Mouse (Mus musculus) intestine, embryonic 15.5 days (tissue): ENCODE results near the gene Kxd1. TPM values are rescaled to one million over a fixed set of nuclear protein-coding genes. Genes with fewer than 3 reads are reported as not detected.
A peak's percentile ranks its signal among the peaks of the same experiment; 100 is the strongest.
"Not testable (repeated sequence)": the region's sequence is repeated elsewhere in the genome, so short reads cannot be mapped to it uniquely, and the experiment has no call there.

Source experiments
- ATAC-seq: fragments of 200-750 bp; cut with Nextera tagmentation; 2 replicates; pipeline ENCODE4 v1.8.0; 2017; ENCODE audit warnings: moderate TSS enrichment, moderate library complexity
- H3K27ac ChIP-seq: fragments of 300-500 bp; sonication (generic); 2 replicates; pipeline ENCODE4 v1.5.1; 2015; ENCODE audit warnings: mild to moderate bottlenecking, inconsistent platforms
- H3K27me3 ChIP-seq: fragments of 300-500 bp; sonication (generic); replicated peaks from 2 replicates; pipeline ENCODE4 v1.6.1; 2015; ENCODE audit warnings: inconsistent platforms
- H3K36me3 ChIP-seq: fragments of 300-500 bp; sonication (generic); 2 replicates; pipeline ENCODE4 v1.6.1; 2015; ENCODE audit warnings: inconsistent platforms
- H3K4me1 ChIP-seq: fragments of 300-500 bp; sonication (generic); replicated peaks from 2 replicates; pipeline ENCODE4 v1.6.1; 2015; ENCODE audit warnings: inconsistent platforms
- H3K4me2 ChIP-seq: fragments of 300-500 bp; sonication (generic); replicated peaks from 2 replicates; pipeline ENCODE4 v1.6.1; 2015; ENCODE audit warnings: mild to moderate bottlenecking, inconsistent platforms
- H3K4me3 ChIP-seq: fragments of 300-500 bp; sonication (generic); replicated peaks from 2 replicates; pipeline ENCODE4 v1.5.1; 2015; ENCODE audit warnings: inconsistent platforms
- H3K9ac ChIP-seq: fragments of 300-500 bp; sonication (generic); 2 replicates; pipeline ENCODE4 v1.6.1; 2015; ENCODE audit warnings: inconsistent platforms
- H3K9me3 ChIP-seq: fragments of 300-500 bp; sonication (generic); 2 replicates; pipeline ENCODE4 v1.6.1; 2016; ENCODE audit warnings: inconsistent platforms
- WGBS: fragments of 180-500 bp; shearing (Covaris S2); methylation state at CpG from one replicate; pipeline ENCODE4 v1.1.7; 2015; 5-methylcytosine and 5-hydroxymethylcytosine counted together
- polyA plus RNA-seq: library from polyadenylated mRNA; unstranded; fragments of >200 nt; fragmentation: Nextera tagmentation; extraction: Ambion mirVana; gene quantifications from 2 replicates; pipeline ENCODE4 v1.2.1, GENCODE M21; 2015

Gene Kxd1
- polyA plus RNA-seq, 1 experiment from 2014 or later: 60.5 TPM

GRCm38 (mm10) chr8:70528182-70528797, 534 bp upstream of the Kxd1 start:
- Histone ChIP-seq H3K9me3 (no peaks in the 10 kb centered on the region), H3K27me3 (no peaks in the 10 kb centered on the region), H3K4me1 (peaks cover 23% of the 10 kb centered on the region), H3K4me2 (peak overlapping the region; percentile 59), H3K36me3 (peaks cover 32% of the 10 kb centered on the region), H3K9ac (peak overlapping the region; percentile 98), H3K27ac (peak overlapping the region; percentile 92), H3K4me3 (peak overlapping the region; percentile 88)
- 22% methylated on average over 13 of the region's 13 CpGs for WGBS
- ATAC-seq: no peak

GRCm38 (mm10) chr8:70527111-70527511, 645 bp downstream of the Kxd1 start:
- Histone ChIP-seq H3K27me3 (no peaks in the 10 kb centered on the region), H3K4me1 (peaks cover 27% of the 10 kb centered on the region), H3K9ac (peak overlapping the region; percentile 98), H3K27ac (peak overlapping the region; percentile 92), H3K36me3 (peaks cover 22% of the 10 kb centered on the region), H3K4me3 (peak overlapping the region; percentile 88), H3K4me2 (peak overlapping the region; percentile 58), H3K9me3 (no peaks in the 10 kb centered on the region)
- 2% methylated on average over 8 of the region's 8 CpGs for WGBS
- peak; percentile 51 for ATAC-seq

GRCm38 (mm10) chr8:70522592-70523403, 5.0 kb downstream of the Kxd1 start:
- Histone ChIP-seq H3K4me2 (peak overlapping the region; percentile 65), H3K36me3 (peaks cover 3% of the 10 kb centered on the region; the same call in 1 of the 2 replicates), H3K4me3 (peak overlapping the region; percentile 61), H3K9me3 (no peaks in the 10 kb centered on the region), H3K9ac (peak overlapping the region; percentile 78), H3K4me1 (peaks cover 13% of the 10 kb centered on the region), H3K27ac (peak overlapping the region; percentile 83), H3K27me3 (no peaks in the 10 kb centered on the region)
- peak; percentile 91 for ATAC-seq
- under 1% methylated on average over 49 of the region's 51 CpGs for WGBS

- ATAC-seq: no peak
- Histone ChIP-seq H3K27me3 (no peaks in the 10 kb centered on the region), H3K27ac (no peak overlapping the region), H3K4me3 (no peak overlapping the region), H3K4me2 (no peak overlapping the region), H3K9ac (no peak overlapping the region), H3K4me1 (peaks cover 8% of the 10 kb centered on the region; the same call in 1 of the 2 replicates), H3K36me3 (peaks cover 6% of the 10 kb centered on the region; the same call in 1 of the 2 replicates), H3K9me3 (no peaks in the 10 kb centered on the region)
- WGBS: 54% methylated on average over 2 of the region's 2 CpGs
Observed at GRCm38 (mm10) chr8:70519606-70520005, 8.2 kb downstream of the Kxd1 start.

- H3K27me3 ChIP-seq: no peaks in the 10 kb centered on the region
- no peak overlapping the region for H3K4me3 ChIP-seq
- no peaks in the 10 kb centered on the region for H3K9me3 ChIP-seq
- no peak overlapping the region for H3K4me2 ChIP-seq
- H3K4me1 ChIP-seq: peaks cover 8% of the 10 kb centered on the region; the same call in 1 of the 2 replicates
- 91% methylated on average over 6 of the region's 6 CpGs for WGBS
- H3K27ac ChIP-seq: no peak overlapping the region
- no peak for ATAC-seq
- H3K9ac ChIP-seq: no peak overlapping the region
- peaks cover 6% of the 10 kb centered on the region; the same call in 1 of the 2 replicates for H3K36me3 ChIP-seq
Observed at GRCm38 (mm10) chr8:70519043-70519442, 8.7 kb downstream of the Kxd1 start.

- Histone ChIP-seq H3K4me2 (no peak overlapping the region), H3K4me3 (no peak overlapping the region), H3K9ac (no peak overlapping the region), H3K4me1 (peaks cover 10% of the 10 kb centered on the region; the same call in 1 of the 2 replicates), H3K36me3 (peaks cover 13% of the 10 kb centered on the region; the same call in 1 of the 2 replicates), H3K27ac (no peak overlapping the region), H3K9me3 (no peaks in the 10 kb centered on the region), H3K27me3 (no peaks in the 10 kb centered on the region)
- WGBS: 76% methylated on average over 10 of the region's 10 CpGs
- ATAC-seq: no peak
Observed at GRCm38 (mm10) chr8:70517940-70518643, 9.7 kb downstream of the Kxd1 start.

- Histone ChIP-seq H3K36me3 (peaks cover 17% of the 10 kb centered on the region; the same call in 1 of the 2 replicates), H3K27me3 (no peaks in the 10 kb centered on the region), H3K4me3 (no peak overlapping the region), H3K4me2 (no peak overlapping the region), H3K27ac (no peak overlapping the region), H3K9me3 (no peaks in the 10 kb centered on the region), H3K9ac (no peak overlapping the region), H3K4me1 (peaks cover 21% of the 10 kb centered on the region)
- no peak for ATAC-seq
- 56% methylated on average over 2 of the region's 2 CpGs for WGBS
Observed at GRCm38 (mm10) chr8:70513441-70513840, 14.3 kb downstream of the Kxd1 start.

- H3K9me3 ChIP-seq: no peaks in the 10 kb centered on the region
- ATAC-seq: no peak
- H3K4me2 ChIP-seq: no peak overlapping the region
- no peak overlapping the region for H3K27ac ChIP-seq
- H3K9ac ChIP-seq: no peak overlapping the region
- H3K4me3 ChIP-seq: no peak overlapping the region
- H3K36me3 ChIP-seq: peaks cover 24% of the 10 kb centered on the region
- H3K4me1 ChIP-seq: peaks cover 26% of the 10 kb centered on the region
- WGBS: 92% methylated on average over 11 of the region's 11 CpGs
- no peaks in the 10 kb centered on the region for H3K27me3 ChIP-seq
Observed at GRCm38 (mm10) chr8:70512253-70512903, 15.4 kb downstream of the Kxd1 start.

GRCm38 (mm10) chr8:70511770-70512169, 16.0 kb downstream of the Kxd1 start:
- Histone ChIP-seq H3K4me3 (no peak overlapping the region), H3K27ac (no peak overlapping the region), H3K9me3 (no peaks in the 10 kb centered on the region), H3K9ac (no peak overlapping the region), H3K4me1 (peaks cover 26% of the 10 kb centered on the region), H3K27me3 (no peaks in the 10 kb centered on the region), H3K4me2 (no peak overlapping the region), H3K36me3 (peaks cover 25% of the 10 kb centered on the region)
- no peak for ATAC-seq
- 98% methylated on average over 2 of the region's 2 CpGs for WGBS

- H3K27me3 ChIP-seq, ATAC-seq, H3K9ac ChIP-seq, H3K9me3 ChIP-seq: not testable (repeated sequence)
- Histone ChIP-seq H3K4me3 (peak overlapping the region; percentile 97), H3K36me3 (peaks cover 22% of the 10 kb centered on the region), H3K4me2 (peak overlapping the region; percentile 79), H3K27ac (0 out of 2 replicates have a peak overlapping the region, but pooled peaks have one; percentile 10), H3K4me1 (peaks cover 26% of the 10 kb centered on the region)
- 75% methylated on average over 6 of the region's 6 CpGs for WGBS
Observed at GRCm38 (mm10) chr8:70511174-70511573, 16.6 kb downstream of the Kxd1 start.

GRCm38 (mm10) chr8:70510228-70510915, 17.4 kb downstream of the Kxd1 start, which contains the start of gene Uba52:
Gene Uba52 (minus strand): TSS chr8:70510801.
- Histone ChIP-seq H3K4me2 (peak within 1 kb of the TSS; percentile 79), H3K27ac (peak within 1 kb of the TSS; percentile 98), H3K9ac (peak within 1 kb of the TSS; percentile 99), H3K9me3 (no peaks in the 10 kb centered on the region), H3K27me3 (no peaks in the 10 kb centered on the region), H3K36me3 (peaks cover 22% of the 10 kb centered on the region), H3K4me3 (peak within 1 kb of the TSS; percentile 97), H3K4me1 (peaks cover 34% of the 10 kb centered on the region)
- ATAC-seq: peak; percentile 86
- under 1% methylated on average over 74 of the region's 74 CpGs for whole genome bisulfite sequencing
